8 mouse cellular contexts compared by ENCODE assay signal in genomic region chr15:31418686-31419024, GRCm38 (mm10). TPM values are rescaled to one million over a fixed set of nuclear protein-coding genes. Genes with fewer than 3 reads are reported as not detected.
DNase-seq lines count a peak whose midpoint lies in the region; ATAC-seq and TF ChIP-seq lines count a peak whose summit lies in the region.

No protein-coding gene starts in this region.

- peak; percentile 20 for ATAC-seq in activated CD4-positive, CD25-positive, alpha-beta regulatory T cell, adult 4 months
- no peak for ATAC-seq in heart, embryonic 15.5 days (replicated peaks; ENCODE audit: insufficient number of reproducible peaks, insufficient read depth, low FRiP score, low read depth)
- ATAC-seq in megakaryocyte, adult 5-6 weeks (ENCODE audit: poor library complexity, severe bottlenecking): peak; percentile 10; the same call in 1 of the 2 replicates

- peak overlapping the region; percentile 44 for H3K4me2 ChIP-seq in heart, embryonic 15.5 days

- WGBS in heart, embryonic 15.5 days: 15% methylated on average over 7 of the region's 7 CpGs

- no peaks in the 10 kb centered on the region for H3K9me3 ChIP-seq in heart, embryonic 15.5 days (replicated peaks)

- no peaks in the 10 kb centered on the region for H3K27me3 ChIP-seq in heart, embryonic 15.5 days

- no peak for DNase-seq in layer of hippocampus, adult 2 months (ENCODE audit: low spot score in 2 of 2)
- no peak for DNase-seq in layer of hippocampus, postnatal 36 days
- no peak for DNase-seq in frontal cortex, postnatal 14 days (ENCODE audit: low spot score in 2 of 2)
- DNase-seq in right cerebral cortex, adult 2 months (ENCODE audit: low spot score in 2 of 2): no peak
- no peak for DNase-seq in kidney, adult 18-20 months

- H3K4me1 ChIP-seq in heart, embryonic 15.5 days (replicated peaks): peaks cover 28% of the 10 kb centered on the region

- no peak overlapping the region for H3K4me3 ChIP-seq in layer of hippocampus, adult 2 months
- H3K4me3 ChIP-seq in heart, embryonic 15.5 days: no peak overlapping the region

- H3K27ac ChIP-seq in layer of hippocampus, adult 2 months: peak overlapping the region; percentile 81
- peak overlapping the region; percentile 48; the same call in 1 of the 2 replicates for H3K27ac ChIP-seq in heart, embryonic 15.5 days

- no peak for TF ChIP-seq CTCF in layer of hippocampus, adult 2 months (conservative IDR thresholded peaks at IDR 0.05)

- no peak overlapping the region for H3K9ac ChIP-seq in heart, embryonic 15.5 days

- H3K36me3 ChIP-seq in heart, embryonic 15.5 days: no peaks in the 10 kb centered on the region

RNA-seq across cellular contexts. Expression of gene Ropn1l, which starts 34.9 kb away (rescaled TPM):
- total RNA-seq in layer of hippocampus, adult 2 months (2021): 1 to 10 TPM in 1 of 2 experiments, under 1 TPM in 1; 0.88 to 1.2 TPM
- 1 to 10 TPM in 1 of 2 experiments, under 1 TPM in 1; 0.50 to 1.1 TPM for total RNA-seq in layer of hippocampus, postnatal 36 days (2021)
- 1 to 10 TPM in 1 of 2 experiments, under 1 TPM in 1; 0.94 to 1.3 TPM for polyA plus RNA-seq in activated CD4-positive, CD25-positive, alpha-beta regulatory T cell, adult 4 months (2017; shearing (Covaris generic))
- polyA plus RNA-seq in heart, embryonic 15.5 days (2015; fragmentation: Nextera tagmentation; extraction: Ambion mirVana): 1.7 and 2.2 TPM in 2 replicates
- total RNA-seq in megakaryocyte, adult 5-6 weeks (2015): 1.3 and 1.4 TPM in 2 replicates
- 1.2 and 1.5 TPM in 2 replicates for total RNA-seq in megakaryocyte, adult 5-6 weeks (2017)

RNA-seq across cellular contexts. Expression of gene Ankrd33b, which starts 51.1 kb away (rescaled TPM):
- 10 to 100 TPM; 58.7 to 59.4 TPM for total RNA-seq in layer of hippocampus, adult 2 months (2021)
- 10 to 100 TPM; 53.2 to 54.2 TPM for total RNA-seq in layer of hippocampus, postnatal 36 days (2021)
- polyA plus RNA-seq in activated CD4-positive, CD25-positive, alpha-beta regulatory T cell, adult 4 months (2017; shearing (Covaris generic)): under 1 TPM in 1 of 2 experiments, not detected in 1; 0.71 TPM
- polyA plus RNA-seq in heart, embryonic 15.5 days (2015; fragmentation: Nextera tagmentation; extraction: Ambion mirVana): 3.5 and 4.3 TPM in 2 replicates
- 4.8 and 5.1 TPM in 2 replicates for total RNA-seq in megakaryocyte, adult 5-6 weeks (2015)
- 5.8 and 9.1 TPM in 2 replicates for total RNA-seq in megakaryocyte, adult 5-6 weeks (2017)

Comparison
In these comparisons a context has a peak if more than half of its experiments do, and no peak if none do; other contexts are left out.
1. RNA of gene Ankrd33b, which starts 51.1 kb away (total RNA-seq): 58.7 to 59.4 TPM in layer of hippocampus, adult 2 months and 53.2 to 54.2 TPM in layer of hippocampus, postnatal 36 days; 4.8 to 9.1 TPM in megakaryocyte, adult 5-6 weeks; every median in the first group is over 4 times any median in the second.